Mouse (Mus musculus) C2C12 (cell line): Measurements from ENCODE around the gene Chd8. TPM values are rescaled to one million over a fixed set of nuclear protein-coding genes. Genes with fewer than 3 reads are reported as not detected.

Source experiments
- H3K27me3 ChIP-seq: one replicate; pipeline ENCODE4 v1.6.1; 2011; ENCODE audit not compliant: control insufficient read depth, insufficient read depth, insufficient read length
- H3K36me3 ChIP-seq: one replicate; pipeline ENCODE4 v1.6.1; 2011; ENCODE audit not compliant: control insufficient read depth, insufficient read depth
- H3K4me3 ChIP-seq: one replicate; pipeline ENCODE4 v1.5.1; 2011; ENCODE audit warnings: mild to moderate bottlenecking, control low read depth; ENCODE audit not compliant: poor library complexity, insufficient read depth, severe bottlenecking
- H3K79me2 ChIP-seq: one replicate; pipeline ENCODE4 v1.6.1; 2011; ENCODE audit not compliant: control insufficient read depth, insufficient read depth
- H3K79me3 ChIP-seq: one replicate; pipeline ENCODE4 v1.6.1; 2011; ENCODE audit warnings: low read depth, control low read depth
- H3ac ChIP-seq: one replicate; pipeline ENCODE3; 2011; ENCODE audit warnings: low read depth; ENCODE audit not compliant: control insufficient read depth, insufficient read length
- CEBPB ChIP-seq: IDR thresholded peaks from one replicate; pipeline ENCODE4 v1.6.1; 2011; ENCODE audit warnings: low read depth, mild to moderate bottlenecking, control low read depth, moderate library complexity
- CTCF ChIP-seq: IDR thresholded peaks from one replicate; pipeline ENCODE4 v1.5.1; 2011; ENCODE audit not compliant: control insufficient read depth, insufficient read depth, insufficient read length
- FOSL1 ChIP-seq: IDR thresholded peaks from one replicate; pipeline ENCODE4 v1.8.0; 2011; ENCODE audit warnings: mild to moderate bottlenecking, low read length; ENCODE audit not compliant: poor library complexity, insufficient read depth, severe bottlenecking
- MAX ChIP-seq: IDR thresholded peaks from one replicate; pipeline ENCODE4 v1.6.1; 2011; ENCODE audit warnings: mild to moderate bottlenecking, control low read depth
- MYOD1 ChIP-seq: IDR thresholded peaks from one replicate; pipeline ENCODE4 v1.6.1; 2011; ENCODE audit warnings: low read depth; ENCODE audit not compliant: control insufficient read depth, insufficient read length
- MYOG ChIP-seq: IDR thresholded peaks from one replicate; pipeline ENCODE4 v1.6.1; 2011; ENCODE audit not compliant: control insufficient read depth, insufficient read length; ENCODE audit errors: extremely low read depth
- USF1 ChIP-seq: IDR thresholded peaks from one replicate; pipeline ENCODE4 v1.6.1; 2011; ENCODE audit warnings: low read depth, mild to moderate bottlenecking, control low read depth, moderate library complexity
- polyA plus RNA-seq: library from polyadenylated mRNA; unstranded; fragments of >200 nt; fragmentation: generic; extraction: Trizol; gene quantifications from one replicate; pipeline ENCODE4 v1.2.1, GENCODE M21; 2012; ENCODE audit warnings: missing spikeins

Chd8 gene
- polyA plus RNA-seq, 1 experiment: 23.0 TPM

DNA sequence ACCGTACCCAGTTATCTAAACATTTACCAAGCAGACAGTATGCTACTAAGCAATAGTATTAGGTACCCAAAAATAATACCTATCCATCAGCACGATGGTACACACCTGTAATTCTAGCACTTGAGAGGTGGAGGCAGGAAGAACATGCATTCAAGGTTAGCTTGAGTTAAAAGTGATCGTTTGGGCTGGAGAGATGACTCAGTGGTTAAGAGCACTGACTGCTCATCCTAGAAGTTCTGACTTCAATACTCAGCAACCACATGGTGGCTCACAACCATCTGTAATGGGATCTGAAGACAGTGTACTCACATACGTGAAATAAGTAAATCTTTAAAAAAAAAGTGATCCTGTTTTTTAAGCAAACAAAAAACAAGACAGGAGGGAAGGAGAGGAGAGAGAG is 11.5 kb downstream of the Chd8 start:
- H3K79me2 ChIP-seq: peaks cover 91% of the 10 kb centered on the region
- peaks cover 70% of the 10 kb centered on the region for H3K79me3 ChIP-seq
- no peak overlapping the region for H3K4me3 ChIP-seq
- TF ChIP-seq MYOD1: no peak
- no peak for TF ChIP-seq CTCF
- no peak for TF ChIP-seq USF1
- no peak for TF ChIP-seq CEBPB
- no peak for TF ChIP-seq MAX
- no peak for TF ChIP-seq FOSL1
- TF ChIP-seq MYOG: no peak
- no peaks in the 10 kb centered on the region for H3K27me3 ChIP-seq
- H3K36me3 ChIP-seq: peaks cover 4% of the 10 kb centered on the region
- H3ac ChIP-seq: no peak overlapping the region

DNA sequence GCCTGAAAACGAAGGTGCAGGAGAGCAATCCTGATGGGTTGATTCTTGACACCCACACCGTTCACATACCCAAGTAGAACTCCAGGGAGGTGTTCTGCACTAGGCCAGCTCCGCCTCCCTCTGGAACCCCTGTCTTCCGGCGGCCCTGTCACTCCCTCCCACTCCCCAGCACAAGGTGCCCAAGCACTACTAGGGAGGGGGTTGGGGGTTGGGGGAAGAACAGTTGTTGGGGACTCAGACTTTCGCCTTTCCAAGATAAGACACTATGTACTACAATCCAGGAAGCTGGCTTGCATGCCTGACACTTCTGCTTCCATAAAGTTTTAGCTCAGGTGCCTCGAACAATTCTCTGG is 12.9 kb downstream of the Chd8 start:
- peaks cover 99% of the 10 kb centered on the region for H3K79me2 ChIP-seq
- TF ChIP-seq FOSL1 (no peak), MAX (no peak), USF1 (no peak), MYOD1 (no peak), CTCF (no peak), MYOG (no peak), CEBPB (no peak)

DNA sequence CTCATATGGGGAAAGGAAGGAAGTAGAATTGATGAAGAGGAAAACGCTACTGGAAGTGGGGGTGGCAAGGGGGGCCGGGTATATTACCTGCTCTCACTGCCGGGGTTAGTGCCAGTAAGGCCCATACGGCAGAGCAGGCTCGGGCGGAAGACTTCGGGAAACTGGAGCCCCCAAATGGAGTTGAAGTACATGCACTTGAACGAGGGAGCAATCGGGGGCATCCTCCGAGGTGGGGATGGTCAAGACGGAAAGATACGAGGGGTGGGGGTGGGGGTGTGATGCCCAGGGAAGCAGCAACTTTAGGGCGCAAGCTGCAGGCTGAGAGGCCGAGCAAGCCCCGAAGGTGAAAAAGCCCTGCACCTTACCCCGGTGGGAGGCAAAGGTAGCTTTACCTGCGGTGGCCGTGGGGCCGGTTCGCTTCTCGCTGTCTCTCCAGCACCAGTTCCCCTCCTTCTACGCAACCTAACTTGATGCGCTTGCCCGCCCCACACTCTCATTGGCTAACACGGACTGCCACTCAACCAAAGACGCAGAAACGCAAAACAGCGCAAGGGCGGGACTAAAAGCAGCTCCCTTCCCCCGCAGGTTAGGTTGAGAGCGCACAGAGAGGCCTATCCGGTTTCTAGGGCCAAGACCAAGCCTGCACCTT is 13.4 kb downstream of the Chd8 start:
- Histone ChIP-seq H3K4me3 (peak overlapping the region; percentile 84), H3K36me3 (peaks cover 4% of the 10 kb centered on the region), H3K79me2 (peaks cover 100% of the 10 kb centered on the region)

More for the DNA sequence above, 12.9 kb downstream of the Chd8 start:
- Histone ChIP-seq H3K79me3 (peaks cover 74% of the 10 kb centered on the region), H3K27me3 (no peaks in the 10 kb centered on the region), H3K36me3 (peaks cover 4% of the 10 kb centered on the region), H3K4me3 (peak overlapping the region; percentile 84), H3ac (peak overlapping the region; percentile 70)

DNA sequence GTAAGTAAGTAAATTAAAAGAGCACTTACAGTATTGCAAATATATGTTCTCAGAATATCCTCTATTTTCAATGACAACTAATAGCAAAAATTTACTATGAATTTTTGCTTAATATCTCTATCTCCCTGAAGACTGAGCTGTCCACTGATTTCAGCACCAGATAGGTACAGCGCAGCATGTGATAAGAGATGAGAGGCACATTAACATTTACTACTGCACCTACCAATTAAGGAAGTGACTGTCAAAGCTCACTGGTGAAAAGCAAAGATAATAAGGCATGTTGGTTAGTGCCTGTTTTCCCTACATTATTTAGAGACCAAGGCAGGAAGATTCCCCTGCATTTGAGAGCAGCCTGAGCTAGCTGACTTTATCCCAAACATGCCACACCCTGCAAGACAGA is 21.4 kb downstream of the Chd8 start:
- H3K4me3 ChIP-seq: no peak overlapping the region
- no peaks in the 10 kb centered on the region for H3K27me3 ChIP-seq
- peaks cover 48% of the 10 kb centered on the region for H3K79me2 ChIP-seq
- no peak overlapping the region for H3ac ChIP-seq
- peaks cover 27% of the 10 kb centered on the region for H3K79me3 ChIP-seq
- peaks cover 55% of the 10 kb centered on the region for H3K36me3 ChIP-seq
- no peak for TF ChIP-seq MYOD1
- no peak for TF ChIP-seq MYOG
- TF ChIP-seq CEBPB: no peak
- no peak for TF ChIP-seq CTCF
- TF ChIP-seq FOSL1: no peak
- TF ChIP-seq MAX: no peak
- TF ChIP-seq USF1: no peak

More for the DNA sequence above, 13.4 kb downstream of the Chd8 start:
- peak overlapping the region; percentile 87 for H3ac ChIP-seq
- TF ChIP-seq MYOG: no peak
- no peak for TF ChIP-seq MYOD1
- TF ChIP-seq CTCF: no peak
- TF ChIP-seq MAX: no peak
- no peak for TF ChIP-seq CEBPB
- no peak for TF ChIP-seq USF1
- TF ChIP-seq FOSL1: no peak
- H3K27me3 ChIP-seq: no peaks in the 10 kb centered on the region
- H3K79me3 ChIP-seq: peaks cover 74% of the 10 kb centered on the region

DNA sequence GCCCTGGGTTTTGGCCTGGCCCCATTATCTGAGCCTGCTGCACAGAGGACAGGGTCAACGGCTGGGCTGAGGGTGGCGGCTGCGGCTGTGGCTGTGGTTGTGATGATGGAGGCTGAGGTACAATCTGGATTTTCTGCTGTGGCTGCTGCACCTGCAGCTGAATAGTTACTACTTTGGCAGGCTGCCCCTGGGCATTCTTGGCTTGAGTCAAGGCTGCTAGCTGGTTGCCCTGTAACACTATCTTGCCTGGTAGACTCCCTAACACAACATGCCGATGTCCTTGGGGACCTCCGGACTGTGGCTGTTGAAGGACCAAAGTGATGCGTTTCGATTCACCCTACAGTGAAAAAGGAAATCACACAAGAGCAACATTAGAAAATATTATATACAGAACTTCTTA is 22.4 kb downstream of the Chd8 start:
- H3K36me3 ChIP-seq: peaks cover 66% of the 10 kb centered on the region
- no peak for TF ChIP-seq MYOD1
- no peak for TF ChIP-seq CTCF
- no peak for TF ChIP-seq MYOG
- no peak for TF ChIP-seq MAX
- no peak for TF ChIP-seq CEBPB
- no peak for TF ChIP-seq FOSL1
- no peak for TF ChIP-seq USF1
- peaks cover 21% of the 10 kb centered on the region for H3K79me3 ChIP-seq
- H3K4me3 ChIP-seq: no peak overlapping the region
- H3K79me2 ChIP-seq: peaks cover 38% of the 10 kb centered on the region
- H3K27me3 ChIP-seq: no peaks in the 10 kb centered on the region
- no peak overlapping the region for H3ac ChIP-seq

DNA sequence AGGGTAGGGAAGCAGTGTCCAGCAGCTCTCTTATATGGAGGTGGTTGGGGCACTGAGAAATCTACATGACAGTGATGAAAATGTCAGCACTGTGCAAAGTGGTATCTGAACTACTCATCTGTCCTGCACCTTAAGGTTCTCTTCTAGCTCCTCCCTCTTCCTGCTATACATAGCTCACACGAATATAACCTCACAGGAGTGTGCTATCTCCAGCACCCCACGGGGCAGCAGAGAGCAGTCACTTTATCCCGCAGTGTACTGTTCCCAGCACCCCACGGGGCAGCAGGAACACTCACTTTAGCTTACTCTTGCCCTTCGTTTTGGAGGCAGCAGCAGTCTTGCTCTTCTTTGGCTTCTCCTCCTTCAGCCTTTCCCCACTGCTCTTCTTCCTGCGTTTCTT is 25.3 kb downstream of the Chd8 start:
- H3K36me3 ChIP-seq: peaks cover 82% of the 10 kb centered on the region
- no peak for TF ChIP-seq MYOG
- no peak for TF ChIP-seq MAX
- TF ChIP-seq FOSL1: no peak
- no peak for TF ChIP-seq USF1
- TF ChIP-seq CEBPB: no peak
- no peak for TF ChIP-seq CTCF
- TF ChIP-seq MYOD1: no peak

More for the DNA sequence above, 25.3 kb downstream of the Chd8 start:
- no peaks in the 10 kb centered on the region for H3K27me3 ChIP-seq
- no peak overlapping the region for H3K4me3 ChIP-seq
- H3K79me3 ChIP-seq: peaks cover 5% of the 10 kb centered on the region
- no peak overlapping the region for H3ac ChIP-seq
- peaks cover 10% of the 10 kb centered on the region for H3K79me2 ChIP-seq
